Mouse (Mus musculus): Measurements from ENCODE around the gene Rtp3.

GRCm38 (mm10) chr9:110990204-110990603 is at the start of gene Rtp3:
- TF ChIP-seq POLR2A (IDR thresholded peaks at IDR 0.05; ENCODE audit: insufficient read depth, low read length) = no peak
- TF ChIP-seq CTCF (IDR thresholded peaks at IDR 0.05; ENCODE audit: low read depth, low read length) = no peak
- no peak for TF ChIP-seq EP300 (IDR thresholded peaks at IDR 0.05; ENCODE audit: insufficient read depth, low read depth, low read length)

Data from ES-Bruce4 (cell line).